Mouse (Mus musculus) cerebellum, adult 2 months (tissue): ENCODE data around the gene Poln.

Source experiments
- CTCF ChIP-seq: fragments of 200-500 bp; IDR thresholded peaks from 2 replicates; pipeline ENCODE4 v1.5.1; 2011; ENCODE audit warnings: low read depth, mild to moderate bottlenecking, control low read depth, low read length, moderate library complexity, borderline replicate concordance; ENCODE audit not compliant: insufficient read depth
- POLR2A ChIP-seq: fragments of 200-500 bp; IDR thresholded peaks from 2 replicates; pipeline ENCODE4 v1.6.1; 2011; ENCODE audit warnings: low read length, control low read depth, borderline replicate concordance; ENCODE audit not compliant: insufficient read depth

- no peak for TF ChIP-seq CTCF
- TF ChIP-seq POLR2A = no peak
These were observed 168.4 kb downstream of the Poln start for GRCm38 (mm10) chr5:34000809-34001208.
